Mouse (Mus musculus) cerebellum, adult 2 months (tissue): ENCODE results near the gene App.

Source experiments
- CTCF ChIP-seq: fragments of 200-500 bp; IDR thresholded peaks from 2 replicates; pipeline ENCODE4 v1.5.1; 2011; ENCODE audit warnings: low read depth, mild to moderate bottlenecking, control low read depth, low read length, moderate library complexity, borderline replicate concordance; ENCODE audit not compliant: insufficient read depth
- POLR2A ChIP-seq: fragments of 200-500 bp; IDR thresholded peaks from 2 replicates; pipeline ENCODE4 v1.6.1; 2011; ENCODE audit warnings: low read length, control low read depth, borderline replicate concordance; ENCODE audit not compliant: insufficient read depth

- TF ChIP-seq POLR2A (no peak), CTCF (no peak)
Observed at GRCm38 (mm10) chr16:85195622-85196021, 22.1 kb upstream of the App start.
